Comparison of ENCODE assay signal across 21 mouse cellular contexts in the genomic region with DNA sequence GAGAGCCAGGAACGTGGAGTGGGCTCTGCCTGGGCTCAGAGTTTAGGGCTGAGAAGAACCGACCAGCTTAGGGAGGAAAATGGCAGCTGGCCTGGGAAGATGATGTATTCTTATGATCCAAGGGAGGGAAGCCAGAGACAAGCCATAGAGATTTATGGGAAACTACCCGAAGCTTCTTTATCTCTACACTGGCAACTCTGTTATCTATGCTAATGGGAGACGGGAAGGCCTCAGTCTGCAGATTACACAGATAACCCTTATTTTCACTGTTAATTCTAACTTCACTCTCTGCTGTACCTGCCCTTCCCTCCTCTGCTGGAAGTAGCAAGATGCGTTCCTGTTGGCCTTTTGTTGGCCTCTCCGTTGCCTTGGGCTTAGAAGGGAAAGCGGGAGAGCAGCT. TPM values are rescaled to one million over a fixed set of nuclear protein-coding genes. Genes with fewer than 3 reads are reported as not detected.
A peak's percentile ranks its signal among the peaks of the same experiment; 100 is the strongest.
DNase-seq lines count a peak whose midpoint lies in the region; ATAC-seq and TF ChIP-seq lines count a peak whose summit lies in the region.
"Had no signal": no experiment of that assay in that cellular context is flagged by ENCODE, and none has a peak within 500 bp of the region (broad histone marks: within the 10 kb centered on the region; RNA-seq: fewer than 3 reads in every experiment).

No protein-coding gene starts in this region.

- H3K4me1 ChIP-seq in CH12.LX (ENCODE audit: control insufficient read depth in 1 of 2, insufficient read depth in 2 of 2), result peaks cover 38 to 86% of the 10 kb centered on the region in 2 experiments
- H3K4me1 ChIP-seq in G1E (ENCODE audit: insufficient read depth, low read depth, low read length), result peaks cover 83% of the 10 kb centered on the region
- H3K4me1 ChIP-seq in liver, embryonic 12.5 days, result peaks cover 62% of the 10 kb centered on the region
- H3K4me1 ChIP-seq in liver, embryonic 16.5 days (ENCODE audit: control insufficient read depth, low read depth, low read length), result peaks cover 39% of the 10 kb centered on the region

- intact Hi-C loops in left cerebral cortex, postnatal 14 days (cut with DNase I), result no loop called here

- peaks cover 0 to 39% of the 10 kb centered on the region in 2 experiments for H3K36me3 ChIP-seq in CH12.LX (replicated peaks in 1 of 2; ENCODE audit: control insufficient read depth in 1 of 2, insufficient read depth in 1 of 2, low read length in 1 of 2)
- H3K36me3 ChIP-seq in G1E (replicated peaks), result peaks cover 63% of the 10 kb centered on the region
- H3K36me3 ChIP-seq in liver, embryonic 12.5 days, result peaks cover 12% of the 10 kb centered on the region
- no peaks in the 10 kb centered on the region for H3K36me3 ChIP-seq in liver, embryonic 16.5 days (ENCODE audit: control insufficient read depth, insufficient read depth)
- H3K36me3 ChIP-seq: heart, embryonic 15.5 days had no signal

- peak overlapping the region; percentile 49; the same call in 1 of the 2 replicates for H3K9ac ChIP-seq in CH12.LX (ENCODE audit: insufficient read depth, low read depth)
- H3K9ac ChIP-seq in liver, embryonic 12.5 days, result peak overlapping the region; percentile 25; the same call in 1 of the 2 replicates
- no peak overlapping the region for H3K9ac ChIP-seq in liver, embryonic 16.5 days (ENCODE audit: low read depth, low read length)
- H3K9ac ChIP-seq: embryonic facial prominence, embryonic 13.5 days; heart, embryonic 15.5 days; hindbrain, embryonic 14.5 days had no signal

- in situ Hi-C loops in CH12.LX (cut with MboI; ENCODE audit: low pct_ligation_motif_present, low pct_unique_long_range_greater_than_20kb, low sequenced_read_pairs), result no loop called here

- no peak for TF ChIP-seq RAD21 in CH12.LX (IDR thresholded peaks at IDR 0.05; ENCODE audit: low read depth, low read length)

- dilution Hi-C loops in CH12.LX (cut with MboI; ENCODE audit: extremely low pct_ligation_motif_present, extremely low pct_unique_long_range_greater_than_20kb, low sequenced_read_pairs), result no loop called here

- peak; percentile 52 for ATAC-seq in G1E (ENCODE audit: extremely low read depth, insufficient number of reproducible peaks, low FRiP score, poor library complexity, severe bottlenecking)
- ATAC-seq in liver, embryonic 12.5 days, result peak; percentile 30; the same call in 1 of the 2 replicates
- ATAC-seq in liver, embryonic 16.5 days (ENCODE audit: low read depth), result peak; percentile 30
- ATAC-seq: activated CD4-positive, CD25-positive, alpha-beta regulatory T cell, adult 4 months; forebrain, embryonic 16.5 days; Patski had no signal

- TF ChIP-seq POLR2A in CH12.LX (IDR thresholded peaks at IDR 0.05; ENCODE audit: low read depth, low read length), result no peak

- WGBS in liver, embryonic 12.5 days (ENCODE audit: insufficient replicate concordance), result 46% methylated on average over 7 of the region's 7 CpGs
- 53% methylated on average over 7 of the region's 7 CpGs for WGBS in liver, embryonic 16.5 days (ENCODE audit: insufficient replicate concordance)

- H3K4me3 ChIP-seq in CH12.LX (replicated peaks in 1 of 3; ENCODE audit: low read depth in 2 of 3, low read length in 2 of 3, poor library complexity in 1 of 3) (no peak overlapping the region), G1E (ENCODE audit: low read depth, low read length) (peak overlapping the region; percentile 38; the same call in 1 of the 2 replicates)
- no peak overlapping the region for H3K4me3 ChIP-seq in liver, embryonic 12.5 days
- H3K4me3 ChIP-seq in liver, embryonic 16.5 days (ENCODE audit: low read depth, low read length), result no peak overlapping the region
- H3K4me3 ChIP-seq: embryonic facial prominence, embryonic 13.5 days; heart, adult 2 months; heart, embryonic 15.5 days; hindbrain, embryonic 10.5 days had no signal

- peaks cover 85% of the 10 kb centered on the region for H3K79me2 ChIP-seq in CH12.LX (replicated peaks; ENCODE audit: control insufficient read depth, extremely low read depth, insufficient read depth, poor library complexity, severe bottlenecking)

- DNase-seq in CH12.LX (ENCODE audit: extremely low read depth) (no peak), G1E (ENCODE audit: low spot score) (no peak)
- no peak for DNase-seq in cerebellum, postnatal 25 days
- DNase-seq in left cerebral cortex, postnatal 14 days (ENCODE audit: low spot score in 2 of 2), result no peak
- DNase-seq in spleen, adult 18-20 months, result no peak
- DNase-seq: adrenal gland, postnatal 14 days; cerebellum, adult 11-12 months; cerebellum, adult 9-10 months; cerebellum, postnatal 36 days; gastrocnemius, postnatal 14 days; heart, adult 2 months had no signal

- H3K4me2 ChIP-seq in CH12.LX (ENCODE audit: insufficient read depth, low read depth, poor library complexity, severe bottlenecking), result peak overlapping the region; percentile 41
- H3K4me2 ChIP-seq in liver, embryonic 12.5 days, result peak overlapping the region; percentile 52
- peak overlapping the region; percentile 27 for H3K4me2 ChIP-seq in liver, embryonic 16.5 days (ENCODE audit: low read depth, low read length)
- H3K4me2 ChIP-seq: embryonic facial prominence, embryonic 13.5 days; heart, embryonic 11.5 days; heart, embryonic 15.5 days; hindbrain, embryonic 14.5 days had no signal

- TF ChIP-seq CTCF in CH12.LX (conservative IDR thresholded peaks at IDR 0.05 in 1 of 2, IDR thresholded peaks at IDR 0.05 in 1 of 2; ENCODE audit: low read depth in 2 of 2, low read length in 2 of 2) (no peak), G1E (IDR thresholded peaks at IDR 0.05; ENCODE audit: low read depth, low read length) (no peak)

- no peaks in the 10 kb centered on the region for H3K27me3 ChIP-seq in CH12.LX (replicated peaks)
- H3K27me3 ChIP-seq in G1E (ENCODE audit: insufficient read depth, low read length), result no peaks in the 10 kb centered on the region
- H3K27me3 ChIP-seq in liver, embryonic 12.5 days (replicated peaks), result no peaks in the 10 kb centered on the region
- H3K27me3 ChIP-seq in liver, embryonic 16.5 days (ENCODE audit: control insufficient read depth, insufficient read depth, low read depth, low read length), result no peaks in the 10 kb centered on the region
- H3K27me3 ChIP-seq: embryonic facial prominence, embryonic 13.5 days; heart, embryonic 15.5 days; Patski had no signal

- H3K9me3 ChIP-seq in CH12.LX (replicated peaks; ENCODE audit: low read length) (no peaks in the 10 kb centered on the region), G1E (replicated peaks) (no peaks in the 10 kb centered on the region)
- H3K9me3 ChIP-seq in liver, embryonic 12.5 days (replicated peaks), result no peaks in the 10 kb centered on the region
- H3K9me3 ChIP-seq in liver, embryonic 16.5 days (replicated peaks; ENCODE audit: control insufficient read depth, low read length), result no peaks in the 10 kb centered on the region
- H3K9me3 ChIP-seq: embryonic facial prominence, embryonic 13.5 days; heart, embryonic 15.5 days; hindbrain, embryonic 10.5 days had no signal

- no peak for TF ChIP-seq EP300 in CH12.LX (IDR thresholded peaks at IDR 0.05; ENCODE audit: low read length)

- H3K27ac ChIP-seq in CH12.LX (ENCODE audit: insufficient read depth, low read depth), result 0 out of 2 replicates have a peak overlapping the region, but pooled peaks have one; percentile 10
- peak overlapping the region; percentile 78 for H3K27ac ChIP-seq in liver, embryonic 12.5 days
- H3K27ac ChIP-seq in liver, embryonic 16.5 days (ENCODE audit: low read length), result peak overlapping the region; percentile 42
- H3K27ac ChIP-seq: embryonic facial prominence, embryonic 13.5 days; heart, adult 2 months; heart, embryonic 15.5 days; hindbrain, embryonic 10.5 days; hindbrain, embryonic 14.5 days had no signal

TF ChIP-seq in CH12.LX, 34 proteins besides CTCF, POLR2A, EP300 and RAD21:
- TF ChIP-seq MXI1 (IDR thresholded peaks at IDR 0.05; ENCODE audit: low read depth, low read length) (no peak), KAT2A (IDR thresholded peaks at IDR 0.05; ENCODE audit: insufficient replicate concordance, low read length) (no peak)

RNA-seq across cellular contexts. Expression of gene Atxn7l1, which starts 5.6 kb away (rescaled TPM):
- total RNA-seq in CH12.LX (2012; rRNA removed) (8.6 and 9.7 TPM in 2 replicates), CH12.LX (2014; rRNA removed) (8.2 and 9.0 TPM in 2 replicates), G1E (2014; fragmentation: Nextera tagmentation) (245 and 282 TPM in 2 replicates), G1E (2017) (51.1 and 56.6 TPM in 2 replicates)
- polyA plus RNA-seq in CH12.LX (2012; ENCODE audit: insufficient read length, low read depth) (51.3 and 55.7 TPM in 2 replicates), G1E (2012) (51.0 and 52.2 TPM in 2 replicates)
- polyA plus RNA-seq in liver, embryonic 12.5 days (2016; fragmentation: Nextera tagmentation; extraction: Ambion mirVana), result 16.9 and 17.1 TPM in 2 replicates
- 13.5 and 16.8 TPM in 2 replicates for polyA plus RNA-seq in liver, embryonic 16.5 days (2015; fragmentation: Nextera tagmentation; extraction: Ambion mirVana)
- total RNA-seq in left cerebral cortex, postnatal 14 days (2021), result 10 to 100 TPM; 56.9 to 65.3 TPM

Comparison
In these comparisons a context has a peak if more than half of its experiments do, and no peak if none do; other contexts are left out.
1. H3K27ac ChIP-seq: peak in every context shown above with its lines; median percentile 78 in liver, embryonic 12.5 days; 42 in liver, embryonic 16.5 days; 10 in CH12.LX.